Mouse (Mus musculus): ENCODE results near the gene Pnma5.

GRCm38 (mm10) chrX:73039666-73040065, 2.8 kb upstream of the Pnma5 start:
- TF ChIP-seq POLR2A (IDR thresholded peaks at IDR 0.05; ENCODE audit: borderline replicate concordance, insufficient read depth, low read length) (no peak), CTCF (IDR thresholded peaks at IDR 0.05; ENCODE audit: borderline replicate concordance, insufficient read depth, low read depth, low read length) (no peak)
